Mouse (Mus musculus) spleen, postnatal 14 days (tissue): ENCODE measurements at regions not wholly inside any gene's neighbourhood (a gene's known extent, or its start where the extent isn't known, plus 50 kb on each side); places are given as distances from the start of the nearest gene placed in this dataset.
A peak's percentile ranks its signal among the peaks of the same experiment; 100 is the strongest.

Experiments used
- DNase-seq, 2 experiments: peaks; one replicate each; pipeline ENCODE4 v3.0.0; 2021 to 2022; ENCODE audit warnings: low spot score in 2 of 2

GRCm38 (mm10) chr11:45787408-45787807, 64.4 kb upstream of the Clint1 start:
- no peak for DNase-seq

GRCm38 (mm10) chr11:45789886-45790285, 62.0 kb upstream of the Clint1 start:
- DNase-seq = no peak

- no peak for DNase-seq
These were observed 61.3 kb upstream of the Clint1 start for GRCm38 (mm10) chr11:45790504-45790903.

- no peak for DNase-seq
These were observed 60.2 kb upstream of the Clint1 start for GRCm38 (mm10) chr11:45791696-45792095.

GRCm38 (mm10) chr11:45794361-45794981, 57.4 kb upstream of the Clint1 start:
- DNase-seq = no peak

- no peak for DNase-seq
These were observed 56.5 kb upstream of the Clint1 start for GRCm38 (mm10) chr11:45795322-45795721.

GRCm38 (mm10) chr11:45795731-45796130, 56.1 kb upstream of the Clint1 start:
- peak; percentile 48 to 64 for DNase-seq

- DNase-seq = no peak
These were observed 52.0 kb upstream of the Clint1 start for GRCm38 (mm10) chr11:45799732-45800386.
